Mouse (Mus musculus): ENCODE measurements around the gene Unk.

GRCm38 (mm10) chr11:116089545-116089944 is 59.4 kb downstream of the Unk start:
- TF ChIP-seq CTCF (IDR thresholded peaks at IDR 0.05) (no peak), EP300 (IDR thresholded peaks at IDR 0.05) (no peak)

All from lung, postnatal 0 days (tissue).